Mouse (Mus musculus): ENCODE results near the gene Emc6. TPM values are rescaled to one million over a fixed set of nuclear protein-coding genes. Genes with fewer than 3 reads are reported as not detected.

Gene Emc6
- polyA plus RNA-seq, 1 experiment: 27.2 TPM

GRCm38 (mm10) chr11:73177895-73178294 lies 1.1 kb upstream of the Emc6 start:
- TF ChIP-seq POLR2A (IDR thresholded peaks at IDR 0.05; ENCODE audit: low read depth, low read length): no peak
- no peak for TF ChIP-seq CTCF (IDR thresholded peaks at IDR 0.05; ENCODE audit: extremely low read depth, insufficient read depth, insufficient read length, insufficient replicate concordance)
- no peak for DNase-seq (ENCODE audit: low read depth in 1 of 2, low spot score in 2 of 2)
- Histone ChIP-seq H3K4me1 (ENCODE audit: control insufficient read depth, insufficient read depth, insufficient read length) (peaks cover 5% of the 10 kb centered on the region), H3K27ac (ENCODE audit: insufficient read depth, low read length) (0 out of 2 replicates have a peak overlapping the region, but pooled peaks have one; percentile 61), H3K36me3 (ENCODE audit: control insufficient read depth, insufficient read depth, low read length) (no peaks in the 10 kb centered on the region), H3K27me3 (ENCODE audit: control insufficient read depth, insufficient read depth, low read length) (no peaks in the 10 kb centered on the region), H3K4me3 (ENCODE audit: extremely low read depth, insufficient read depth, insufficient read length) (peak overlapping the region; percentile 75)
- WGBS: 28% methylated on average over 2 of the region's 2 CpGs

DNA sequence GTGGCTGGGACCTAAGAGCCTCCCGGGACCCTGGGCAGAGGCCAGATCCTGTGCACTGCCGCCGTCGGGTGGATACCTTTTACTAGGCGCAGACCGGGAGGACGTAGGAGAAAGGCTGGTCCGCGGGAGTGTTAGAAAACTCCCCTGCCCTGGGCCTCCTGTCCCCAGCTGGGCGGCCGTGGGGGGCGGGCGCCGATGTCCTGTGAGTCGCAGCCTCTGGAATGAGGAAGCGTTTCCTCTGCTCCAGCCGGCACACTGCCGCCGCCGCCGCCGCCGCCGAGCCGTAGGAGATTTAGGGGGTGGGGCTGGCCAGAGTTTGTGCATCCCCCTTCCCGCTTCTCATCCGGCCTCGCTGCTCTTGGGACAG lies 655 bp upstream of the Emc6 start:
- peak in 1 of 2 experiments; percentile 39 for DNase-seq (ENCODE audit: low read depth in 1 of 2, low spot score in 2 of 2)
- no peak for TF ChIP-seq POLR2A (IDR thresholded peaks at IDR 0.05; ENCODE audit: low read depth, low read length)
- no peak for TF ChIP-seq CTCF (IDR thresholded peaks at IDR 0.05; ENCODE audit: extremely low read depth, insufficient read depth, insufficient read length, insufficient replicate concordance)
- Histone ChIP-seq H3K27ac (ENCODE audit: insufficient read depth, low read length) (peak overlapping the region; percentile 61), H3K36me3 (ENCODE audit: control insufficient read depth, insufficient read depth, low read length) (no peaks in the 10 kb centered on the region), H3K4me1 (ENCODE audit: control insufficient read depth, insufficient read depth, insufficient read length) (peaks cover 5% of the 10 kb centered on the region), H3K4me3 (ENCODE audit: extremely low read depth, insufficient read depth, insufficient read length) (peak overlapping the region; percentile 75), H3K27me3 (ENCODE audit: control insufficient read depth, insufficient read depth, low read length) (no peaks in the 10 kb centered on the region)
- WGBS: 0% methylated on average over 28 of the region's 28 CpGs

- WGBS: 1% methylated on average over 15 of the region's 15 CpGs
- no peak for TF ChIP-seq CTCF (IDR thresholded peaks at IDR 0.05; ENCODE audit: extremely low read depth, insufficient read depth, insufficient read length, insufficient replicate concordance)
- TF ChIP-seq POLR2A (IDR thresholded peaks at IDR 0.05; ENCODE audit: low read depth, low read length): no peak
- Histone ChIP-seq H3K4me1 (ENCODE audit: control insufficient read depth, insufficient read depth, insufficient read length) (peaks cover 5% of the 10 kb centered on the region), H3K27ac (ENCODE audit: insufficient read depth, low read length) (peak overlapping the region; percentile 73), H3K27me3 (ENCODE audit: control insufficient read depth, insufficient read depth, low read length) (no peaks in the 10 kb centered on the region), H3K36me3 (ENCODE audit: control insufficient read depth, insufficient read depth, low read length) (no peaks in the 10 kb centered on the region), H3K4me3 (ENCODE audit: extremely low read depth, insufficient read depth, insufficient read length) (peak overlapping the region; percentile 75)
- no peak for DNase-seq (ENCODE audit: low read depth in 1 of 2, low spot score in 2 of 2)
Measured at GRCm38 (mm10) chr11:73176186-73176585, 651 bp downstream of the Emc6 start.

GRCm38 (mm10) chr11:73175612-73176011 lies 1.2 kb downstream of the Emc6 start:
- 43% methylated on average over 8 of the region's 8 CpGs for WGBS
- DNase-seq (ENCODE audit: low read depth in 1 of 2, low spot score in 2 of 2): no peak
- no peak overlapping the region for H3K27ac ChIP-seq (ENCODE audit: insufficient read depth, low read length)

DNA sequence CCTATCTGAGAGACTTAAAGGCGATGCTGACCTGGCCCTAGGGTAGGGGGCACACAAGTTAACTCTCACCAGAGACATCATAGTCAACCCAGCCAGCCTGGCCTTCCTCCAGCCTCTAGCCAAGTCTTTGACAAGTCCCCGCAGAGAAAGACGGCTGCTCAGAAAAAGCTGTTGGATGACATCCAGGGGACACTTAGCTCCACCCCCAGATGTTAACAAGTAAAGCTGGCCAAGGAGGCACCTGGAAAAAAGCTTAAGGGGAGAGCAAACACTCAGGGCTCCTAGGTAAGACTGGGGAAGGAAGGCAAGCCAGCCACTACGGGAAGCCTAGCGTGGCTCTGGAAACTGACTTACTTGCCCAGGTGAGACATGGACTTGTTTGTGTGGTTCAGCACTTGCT lies 4.7 kb downstream of the Emc6 start:
- H3K27ac ChIP-seq (ENCODE audit: insufficient read depth, low read length): no peak overlapping the region
- DNase-seq (ENCODE audit: low read depth in 1 of 2, low spot score in 2 of 2): no peak
- TF ChIP-seq CTCF (IDR thresholded peaks at IDR 0.05; ENCODE audit: extremely low read depth, insufficient read depth, insufficient read length, insufficient replicate concordance): no peak
- TF ChIP-seq POLR2A (IDR thresholded peaks at IDR 0.05; ENCODE audit: low read depth, low read length): no peak
- peaks cover 5% of the 10 kb centered on the region for H3K4me1 ChIP-seq (ENCODE audit: control insufficient read depth, insufficient read depth, insufficient read length)
- no peak overlapping the region for H3K4me3 ChIP-seq (ENCODE audit: extremely low read depth, insufficient read depth, insufficient read length)
- WGBS: 77% methylated on average over 5 of the region's 5 CpGs
- H3K36me3 ChIP-seq (ENCODE audit: control insufficient read depth, insufficient read depth, low read length): no peaks in the 10 kb centered on the region
- no peaks in the 10 kb centered on the region for H3K27me3 ChIP-seq (ENCODE audit: control insufficient read depth, insufficient read depth, low read length)

More at GRCm38 (mm10) chr11:73175612-73176011, 1.2 kb downstream of the Emc6 start:
- H3K27me3 ChIP-seq (ENCODE audit: control insufficient read depth, insufficient read depth, low read length): no peaks in the 10 kb centered on the region
- H3K36me3 ChIP-seq (ENCODE audit: control insufficient read depth, insufficient read depth, low read length): no peaks in the 10 kb centered on the region
- 0 out of 2 replicates have a peak overlapping the region, but pooled peaks have one; percentile 8 for H3K4me3 ChIP-seq (ENCODE audit: extremely low read depth, insufficient read depth, insufficient read length)
- no peak for TF ChIP-seq CTCF (IDR thresholded peaks at IDR 0.05; ENCODE audit: extremely low read depth, insufficient read depth, insufficient read length, insufficient replicate concordance)
- TF ChIP-seq POLR2A (IDR thresholded peaks at IDR 0.05; ENCODE audit: low read depth, low read length): no peak
- peaks cover 5% of the 10 kb centered on the region for H3K4me1 ChIP-seq (ENCODE audit: control insufficient read depth, insufficient read depth, insufficient read length)

DNA sequence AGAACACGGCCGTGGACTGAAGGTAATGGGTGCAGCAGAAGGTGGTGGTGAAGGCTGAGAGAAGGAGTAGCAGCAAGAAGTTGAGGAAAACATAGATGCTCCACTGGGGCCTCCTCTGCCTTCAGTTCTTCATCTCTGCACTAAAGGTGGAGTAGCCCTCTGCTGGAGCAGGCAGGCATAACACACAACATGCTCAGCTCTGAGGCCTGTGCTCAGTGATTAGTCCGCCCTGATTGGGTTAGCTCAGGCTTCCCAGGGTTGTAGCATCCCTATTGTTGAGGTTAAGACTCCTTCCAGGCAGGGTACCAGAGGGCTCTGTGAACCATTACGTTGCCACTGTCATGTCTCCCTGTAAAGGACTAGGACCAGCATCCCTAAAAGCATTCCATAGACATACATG lies 7.6 kb downstream of the Emc6 start:
- peak; percentile 7 to 55 for DNase-seq (ENCODE audit: low read depth in 1 of 2, low spot score in 2 of 2)
- H3K27ac ChIP-seq (ENCODE audit: insufficient read depth, low read length): no peak overlapping the region
- no peaks in the 10 kb centered on the region for H3K36me3 ChIP-seq (ENCODE audit: control insufficient read depth, insufficient read depth, low read length)
- 67% methylated on average over 4 of the region's 4 CpGs for WGBS
- H3K4me3 ChIP-seq (ENCODE audit: extremely low read depth, insufficient read depth, insufficient read length): no peak overlapping the region
- no peaks in the 10 kb centered on the region for H3K27me3 ChIP-seq (ENCODE audit: control insufficient read depth, insufficient read depth, low read length)
- TF ChIP-seq CTCF (IDR thresholded peaks at IDR 0.05; ENCODE audit: extremely low read depth, insufficient read depth, insufficient read length, insufficient replicate concordance) (peak; percentile 38; the same call in 1 of the 2 replicates), POLR2A (IDR thresholded peaks at IDR 0.05; ENCODE audit: low read depth, low read length) (no peak)
- no peaks in the 10 kb centered on the region for H3K4me1 ChIP-seq (ENCODE audit: control insufficient read depth, insufficient read depth, insufficient read length)

DNA sequence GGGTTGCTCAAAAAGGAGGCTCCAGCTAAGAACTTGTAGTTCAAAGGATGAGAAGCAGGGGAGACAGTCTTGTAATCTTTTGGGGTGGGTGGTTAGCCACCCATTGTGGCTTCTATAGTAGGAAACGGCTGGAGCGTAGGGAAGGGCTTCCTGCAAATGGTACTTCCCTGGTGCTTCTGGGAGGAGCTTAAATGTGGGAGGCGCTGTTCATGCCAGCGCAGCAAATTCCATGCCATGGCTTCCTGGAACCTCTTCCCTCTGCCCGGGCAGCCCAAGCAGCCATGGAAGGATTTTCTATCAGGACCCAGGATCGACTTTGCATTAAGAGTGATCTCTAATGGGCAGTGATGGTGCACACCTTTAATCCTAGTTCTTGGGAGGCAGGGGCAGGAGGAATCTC lies 8.3 kb downstream of the Emc6 start:
- WGBS: 82% methylated on average over 6 of the region's 6 CpGs
- no peak for DNase-seq (ENCODE audit: low read depth in 1 of 2, low spot score in 2 of 2)
- no peak overlapping the region for H3K27ac ChIP-seq (ENCODE audit: insufficient read depth, low read length)
- TF ChIP-seq CTCF (IDR thresholded peaks at IDR 0.05; ENCODE audit: extremely low read depth, insufficient read depth, insufficient read length, insufficient replicate concordance): no peak
- TF ChIP-seq POLR2A (IDR thresholded peaks at IDR 0.05; ENCODE audit: low read depth, low read length): no peak
- H3K36me3 ChIP-seq (ENCODE audit: control insufficient read depth, insufficient read depth, low read length): no peaks in the 10 kb centered on the region
- no peaks in the 10 kb centered on the region for H3K4me1 ChIP-seq (ENCODE audit: control insufficient read depth, insufficient read depth, insufficient read length)
- no peaks in the 10 kb centered on the region for H3K27me3 ChIP-seq (ENCODE audit: control insufficient read depth, insufficient read depth, low read length)
- no peak overlapping the region for H3K4me3 ChIP-seq (ENCODE audit: extremely low read depth, insufficient read depth, insufficient read length)

Data from spleen, adult 2 months (tissue).